Mouse (Mus musculus) bone marrow, adult 2 months (tissue): ENCODE data around the gene Rnf157.

Source experiments
- CTCF ChIP-seq: fragments of 200-500 bp; IDR thresholded peaks from 2 replicates; pipeline ENCODE4 v1.5.1; 2011; ENCODE audit warnings: low read length, control low read depth; ENCODE audit not compliant: control insufficient read depth, insufficient read depth
- POLR2A ChIP-seq: fragments of 200-500 bp; IDR thresholded peaks from 2 replicates; pipeline ENCODE4 v1.6.1; 2011; ENCODE audit warnings: low read depth, mild to moderate bottlenecking, control low read depth, low read length, borderline replicate concordance; ENCODE audit not compliant: control insufficient read depth

GRCm38 (mm10) chr11:116435992-116436724 is 23.3 kb upstream of the Rnf157 start:
- TF ChIP-seq CTCF (no peak), POLR2A (no peak)
